Mouse (Mus musculus) CH12.LX (cell line): Measurements from ENCODE around the gene Cyp11a1. TPM values are rescaled to one million over a fixed set of nuclear protein-coding genes. Genes with fewer than 3 reads are reported as not detected.

Experiments
- DNase-seq: peaks from one replicate; pipeline ENCODE4 v3.0.0-alpha.2; 2013; ENCODE audit errors: extremely low read depth
- H3K27ac ChIP-seq: 2 replicates; pipeline ENCODE4 v1.5.1; 2012; ENCODE audit warnings: low read depth, mild to moderate bottlenecking, control low read depth, moderate library complexity; ENCODE audit not compliant: insufficient read depth
- H3K27me3 ChIP-seq: replicated peaks from 2 replicates; pipeline ENCODE3; 2012; ENCODE audit warnings: inconsistent platforms
- H3K36me3 ChIP-seq, 2 experiments: replicated peaks in 1 of 2; 2 replicates each; pipeline versions ENCODE3 to v1.6.1; 2012; ENCODE audit warnings: inconsistent platforms in 1 of 2, low read length in 1 of 2, mild to moderate bottlenecking in 1 of 2, mixed read lengths in 1 of 2, moderate library complexity in 1 of 2; ENCODE audit not compliant: control insufficient read depth in 1 of 2, insufficient read depth in 1 of 2
- H3K4me1 ChIP-seq, 2 experiments: 2 replicates each; pipeline ENCODE4 v1.6.1; 2012; ENCODE audit warnings: inconsistent platforms in 1 of 2, moderate library complexity in 1 of 2; ENCODE audit not compliant: insufficient read depth in 2 of 2, control insufficient read depth in 1 of 2
- H3K4me2 ChIP-seq: 2 replicates; pipeline ENCODE4 v1.6.1; 2012; ENCODE audit warnings: low read depth, mild to moderate bottlenecking, control low read depth; ENCODE audit not compliant: poor library complexity, insufficient read depth, severe bottlenecking
- H3K4me3 ChIP-seq, 3 experiments: fragments of 150-350 bp in 1 of 3; sonication (generic) in 1 of 3; replicated peaks in 1 of 3; 2 replicates each; pipeline versions ENCODE3 to v1.5.1; 2011 to 2012; ENCODE audit warnings: low read depth in 2 of 3, low read length in 2 of 3, mild to moderate bottlenecking in 2 of 3, moderate library complexity in 2 of 3, control low read depth in 1 of 3, improper control_type of control experiment in 1 of 3, inconsistent platforms in 1 of 3, mixed read lengths in 1 of 3; ENCODE audit not compliant: poor library complexity in 1 of 3
- H3K79me2 ChIP-seq: replicated peaks from 2 replicates; pipeline ENCODE4 v1.6.1; 2012; ENCODE audit warnings: mild to moderate bottlenecking, moderate library complexity; ENCODE audit not compliant: control insufficient read depth, poor library complexity, insufficient read depth, severe bottlenecking; ENCODE audit errors: extremely low read depth
- H3K9ac ChIP-seq: 2 replicates; pipeline ENCODE4 v1.6.1; 2012; ENCODE audit warnings: low read depth, mild to moderate bottlenecking, control low read depth, moderate library complexity; ENCODE audit not compliant: insufficient read depth
- H3K9me3 ChIP-seq: replicated peaks from 2 replicates; pipeline ENCODE3; 2012; ENCODE audit warnings: low read length, inconsistent platforms, mixed read lengths
- BHLHE40 ChIP-seq: IDR thresholded peaks from 2 replicates; pipeline ENCODE4 v1.6.1; 2011; ENCODE audit warnings: mild to moderate bottlenecking, low read depth, low read length, improper control_type of control experiment
- CHD1 ChIP-seq: IDR thresholded peaks from 2 replicates; pipeline ENCODE4 v1.6.1; 2012; ENCODE audit warnings: low read depth, low read length, improper control_type of control experiment, inconsistent platforms
- CHD2 ChIP-seq: IDR thresholded peaks from 2 replicates; pipeline ENCODE4 v1.6.1; 2011; ENCODE audit warnings: low read length, improper control_type of control experiment
- E2F4 ChIP-seq: IDR thresholded peaks from 2 replicates; pipeline ENCODE4 v1.6.1; 2011; ENCODE audit warnings: low read depth, low read length, improper control_type of control experiment; ENCODE audit not compliant: insufficient replicate concordance
- ELF1 ChIP-seq: IDR thresholded peaks from 2 replicates; pipeline ENCODE4 v1.6.1; 2014; ENCODE audit warnings: low read depth, mild to moderate bottlenecking, inconsistent platforms, low read length, improper control_type of control experiment
- EP300 ChIP-seq: IDR thresholded peaks from 2 replicates; pipeline ENCODE4 v1.6.1; 2011; ENCODE audit warnings: low read length, improper control_type of control experiment
- ETS1 ChIP-seq: conservative IDR thresholded peaks from 2 replicates; pipeline ENCODE4 v1.6.1; 2012; ENCODE audit warnings: low read depth, mild to moderate bottlenecking, inconsistent platforms, low read length, improper control_type of control experiment, moderate library complexity
- JUN ChIP-seq: IDR thresholded peaks from 2 replicates; pipeline ENCODE4 v1.6.1; 2011; ENCODE audit warnings: low read depth, mild to moderate bottlenecking, low read length, improper control_type of control experiment, moderate library complexity; ENCODE audit not compliant: insufficient read depth
- MAFK ChIP-seq: IDR thresholded peaks from 2 replicates; pipeline ENCODE4 v1.6.1; 2011; ENCODE audit warnings: low read length, improper control_type of control experiment; ENCODE audit not compliant: insufficient replicate concordance
- MAX ChIP-seq: IDR thresholded peaks from 2 replicates; pipeline ENCODE4 v1.6.1; 2011; ENCODE audit warnings: low read length, improper control_type of control experiment
- MAZ ChIP-seq: IDR thresholded peaks from 2 replicates; pipeline ENCODE4 v1.6.1; 2012; ENCODE audit warnings: low read depth, mild to moderate bottlenecking, inconsistent platforms, low read length, improper control_type of control experiment, moderate library complexity
- MEF2A ChIP-seq: IDR thresholded peaks from 2 replicates; pipeline ENCODE4 v1.6.1; 2014; ENCODE audit warnings: low read depth, mild to moderate bottlenecking, inconsistent platforms, low read length, improper control_type of control experiment, borderline replicate concordance
- MYC ChIP-seq: IDR thresholded peaks from 2 replicates; pipeline ENCODE4 v1.6.1; 2011; ENCODE audit warnings: low read depth, mild to moderate bottlenecking, improper control_type of control experiment, low read length
- NELFE ChIP-seq: IDR thresholded peaks from 2 replicates; pipeline ENCODE4 v1.6.1; 2011; ENCODE audit warnings: low read depth, low read length, improper control_type of control experiment
- NRF1 ChIP-seq: IDR thresholded peaks from 2 replicates; pipeline ENCODE4 v1.6.1; 2014; ENCODE audit warnings: low read depth, mild to moderate bottlenecking, inconsistent platforms, low read length, improper control_type of control experiment, moderate library complexity
- PAX5 ChIP-seq: IDR thresholded peaks from 2 replicates; pipeline ENCODE4 v1.6.1; 2012; ENCODE audit warnings: low read length, inconsistent platforms, mixed read lengths
- POLR2A ChIP-seq: IDR thresholded peaks from 2 replicates; pipeline ENCODE4 v1.6.1; 2011; ENCODE audit warnings: low read depth, mild to moderate bottlenecking, improper control_type of control experiment, low read length
- SMC3 ChIP-seq: IDR thresholded peaks from 2 replicates; pipeline ENCODE4 v1.6.1; 2011; ENCODE audit warnings: low read depth, low read length, improper control_type of control experiment
- TBP ChIP-seq: conservative IDR thresholded peaks from 2 replicates; pipeline ENCODE4 v1.6.1; 2011; ENCODE audit warnings: low read depth, low read length, improper control_type of control experiment
- TCF12 ChIP-seq: IDR thresholded peaks from 2 replicates; pipeline ENCODE4 v1.6.1; 2014; ENCODE audit warnings: low read depth, mild to moderate bottlenecking, inconsistent platforms, low read length, improper control_type of control experiment
- USF1 ChIP-seq: IDR thresholded peaks from 2 replicates; pipeline ENCODE4 v1.6.1; 2014; ENCODE audit warnings: low read depth, mild to moderate bottlenecking, inconsistent platforms, low read length, improper control_type of control experiment
- USF2 ChIP-seq: conservative IDR thresholded peaks from 2 replicates; pipeline ENCODE4 v1.6.1; 2011; ENCODE audit warnings: low read depth, low read length, improper control_type of control experiment
- ZC3H11A ChIP-seq: IDR thresholded peaks from 2 replicates; pipeline ENCODE4 v1.6.1; 2012; ENCODE audit warnings: low read depth, mild to moderate bottlenecking, inconsistent platforms, low read length, improper control_type of control experiment
- ZKSCAN1 ChIP-seq: IDR thresholded peaks from 2 replicates; pipeline ENCODE4 v1.6.1; 2012; ENCODE audit warnings: low read depth, inconsistent platforms, low read length, improper control_type of control experiment, borderline replicate concordance
- ZMIZ1 ChIP-seq: IDR thresholded peaks from 2 replicates; pipeline ENCODE4 v1.6.1; 2012; ENCODE audit warnings: low read depth, mild to moderate bottlenecking, inconsistent platforms, low read length, improper control_type of control experiment
- ZNF384 ChIP-seq: IDR thresholded peaks from 2 replicates; pipeline ENCODE4 v1.6.1; 2012; ENCODE audit warnings: low read depth, low read length, improper control_type of control experiment, inconsistent platforms
- dilution Hi-C: fragments of 300-500 bp; cut with MboI; formaldehyde crosslinking; loops from 2 replicates; pipeline ENCODE4 v1.14.3; 2020; ENCODE audit warnings: low sequenced_read_pairs; ENCODE audit not compliant: extremely low pct_unique_long_range_greater_than_20kb, extremely low pct_ligation_motif_present
- in situ Hi-C: fragments of 300-500 bp; cut with MboI; formaldehyde crosslinking; loops from 3 replicates; pipeline ENCODE4 v1.14.3; 2019; ENCODE audit warnings: low sequenced_read_pairs, low pct_ligation_motif_present, low pct_unique_long_range_greater_than_20kb, mixed read lengths
- polyA plus RNA-seq: library from polyadenylated mRNA; unstranded; fragments of >175 nt; gene quantifications from 2 replicates; pipeline ENCODE4 v1.2.1, GENCODE M21; 2012; ENCODE audit warnings: low read depth; ENCODE audit not compliant: insufficient read length
- total RNA-seq, 2 experiments: library from RNA; depleted of rRNA; stranded (reverse); fragments of 300-350 nt in 1 of 2; fragments of >200 nt in 1 of 2; gene quantifications; 2 replicates each; pipeline ENCODE4 v1.2.3; 2012 to 2014

Gene Cyp11a1
- total and polyA plus RNA-seq, 3 experiments: 2.6 to 12.8 (median 9.0) TPM

DNA sequence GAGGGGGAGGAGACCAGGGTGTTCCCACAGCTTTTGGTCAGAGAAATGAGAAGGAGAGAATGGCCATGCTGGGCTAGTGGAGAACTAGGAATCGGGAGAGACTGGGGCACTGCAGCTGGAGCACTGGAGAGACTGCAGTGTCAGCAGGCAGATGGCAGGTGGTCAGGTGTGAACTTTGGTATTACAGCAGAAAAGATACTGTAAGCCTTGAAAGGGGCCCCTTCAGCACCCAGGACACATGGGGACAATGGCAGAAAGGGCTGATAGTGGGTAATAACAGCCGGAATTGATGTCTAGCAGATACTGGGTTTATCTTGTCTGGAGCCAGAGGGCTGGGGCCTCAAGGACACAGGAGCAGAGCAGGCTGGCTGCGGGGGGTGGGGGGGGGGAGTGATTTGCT lies 27.4 kb upstream of the Cyp11a1 start:
- dilution Hi-C loops: no loop called here

DNA sequence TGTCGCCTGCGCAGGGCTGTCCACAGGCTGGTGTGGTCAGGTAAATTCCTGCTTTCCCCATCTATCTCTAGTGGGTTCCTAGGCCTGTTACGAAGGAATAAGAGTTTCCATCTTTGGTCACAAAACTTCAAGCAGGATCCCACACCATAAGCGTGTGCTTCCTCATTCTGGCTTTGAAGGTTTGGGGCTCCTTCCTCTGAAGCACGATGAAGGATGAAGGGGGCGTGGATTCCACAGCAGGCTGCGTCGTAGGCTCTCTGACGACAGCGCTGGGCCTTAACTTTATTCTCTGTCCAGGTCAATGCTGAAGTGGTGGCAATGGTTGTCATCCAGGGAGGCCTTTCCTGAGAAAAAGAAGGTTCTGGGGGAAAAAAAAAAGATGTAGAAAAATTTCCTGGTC lies 25.6 kb upstream of the Cyp11a1 start:
- dilution Hi-C loops: no loop called here
- H3K9ac ChIP-seq: peak overlapping the region; percentile 64; the same call in 1 of the 2 replicates

More for the DNA sequence above, 27.4 kb upstream of the Cyp11a1 start:
- Histone ChIP-seq H3K9ac (peak overlapping the region; percentile 64), H3K36me3 (no peaks in the 10 kb centered on the region), H3K27ac (peak overlapping the region; percentile 99), H3K4me1 (peaks cover 39 to 75% of the 10 kb centered on the region in 2 experiments), H3K27me3 (no peaks in the 10 kb centered on the region), H3K4me2 (peak overlapping the region; percentile 35), H3K79me2 (0 out of 2 replicates have a peak, but pooled peaks cover 2% of the 10 kb centered on the region), H3K4me3 (peak overlapping the region in 2 of 3 experiments; percentile 10 to 25), H3K9me3 (peaks cover 12% of the 10 kb centered on the region)
- TF ChIP-seq USF2: no peak
- TF ChIP-seq ZC3H11A: no peak
- TF ChIP-seq MAZ: no peak
- 0 out of 2 replicates have a peak, but pooled peaks have one; percentile 6 for TF ChIP-seq TCF12
- peak; percentile 30; the same call in 1 of the 2 replicates for TF ChIP-seq MAFK
- in situ Hi-C loops: no loop called here
- no peak for DNase-seq

DNA sequence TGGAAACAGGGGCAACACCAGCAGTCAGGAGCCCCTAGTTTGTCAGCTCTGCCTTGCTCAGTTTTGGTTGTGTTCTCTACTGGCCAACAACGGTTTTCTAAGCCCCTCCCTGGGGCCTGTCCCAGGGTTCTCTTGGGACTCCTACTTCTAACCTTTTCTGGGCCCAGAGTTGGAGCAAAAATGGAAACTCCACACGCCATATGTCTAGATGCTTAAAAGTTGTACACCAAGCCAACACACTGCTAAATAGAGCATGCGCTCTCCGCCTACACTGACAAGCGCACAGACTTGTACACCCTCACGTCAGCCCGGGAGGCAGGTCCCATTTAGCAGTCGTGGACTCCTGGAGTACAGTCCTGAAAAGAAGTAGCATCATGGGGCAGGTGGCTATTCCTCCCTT lies 20.9 kb upstream of the Cyp11a1 start:
- in situ Hi-C loops (no loop called here), dilution Hi-C loops (no loop called here)
- Histone ChIP-seq H3K9ac (no peak overlapping the region), H3K27ac (peak overlapping the region; percentile 75), H3K4me3 (peak overlapping the region in 1 of 3 experiments; percentile 40), H3K79me2 (no peaks in the 10 kb centered on the region), H3K27me3 (no peaks in the 10 kb centered on the region), H3K36me3 (no peaks in the 10 kb centered on the region), H3K4me1 (peaks cover 55 to 68% of the 10 kb centered on the region in 2 experiments), H3K9me3 (peaks cover 4% of the 10 kb centered on the region), H3K4me2 (no peak overlapping the region)
- TF ChIP-seq TBP: no peak
- peak; percentile 19; the same call in 1 of the 2 replicates for TF ChIP-seq ETS1
- no peak for TF ChIP-seq SMC3
- no peak for TF ChIP-seq PAX5
- no peak for TF ChIP-seq CHD2
- TF ChIP-seq MEF2A: no peak; the same call in 1 of the 2 replicates
- no peak for TF ChIP-seq MAX
- 0 out of 2 replicates have a peak, but pooled peaks have one; percentile 3 for TF ChIP-seq BHLHE40
- TF ChIP-seq ZC3H11A: no peak
- TF ChIP-seq POLR2A: peak; percentile 22; the same call in 1 of the 2 replicates
- peak; percentile 68 for DNase-seq

More for the DNA sequence above, 25.6 kb upstream of the Cyp11a1 start:
- Histone ChIP-seq H3K27me3 (no peaks in the 10 kb centered on the region), H3K4me1 (peaks cover 38 to 68% of the 10 kb centered on the region in 2 experiments), H3K27ac (peak overlapping the region; percentile 73), H3K79me2 (0 out of 2 replicates have a peak, but pooled peaks cover 2% of the 10 kb centered on the region), H3K36me3 (no peaks in the 10 kb centered on the region), H3K4me2 (0 out of 2 replicates have a peak overlapping the region, but pooled peaks have one; percentile 14), H3K9me3 (peaks cover 15% of the 10 kb centered on the region), H3K4me3 (no peak overlapping the region)
- TF ChIP-seq ZKSCAN1: no peak
- no peak for TF ChIP-seq NELFE
- TF ChIP-seq MEF2A: no peak
- no peak for TF ChIP-seq MAX
- TF ChIP-seq CHD1: no peak
- no peak for TF ChIP-seq ELF1
- no peak for TF ChIP-seq ZMIZ1
- 0 out of 2 replicates have a peak, but pooled peaks have one; percentile 3 for TF ChIP-seq ETS1
- TF ChIP-seq NRF1: peak; percentile 2; the same call in 1 of the 2 replicates
- no peak for TF ChIP-seq TBP
- TF ChIP-seq POLR2A: peak; percentile 28; the same call in 1 of the 2 replicates
- no peak for TF ChIP-seq E2F4
- TF ChIP-seq JUN: no peak
- TF ChIP-seq USF2: no peak
- TF ChIP-seq ZNF384: no peak
- TF ChIP-seq USF1: no peak
- TF ChIP-seq EP300: no peak
- no peak for TF ChIP-seq MYC
- TF ChIP-seq BHLHE40: no peak
- in situ Hi-C loops: no loop called here
- DNase-seq: peak; percentile 60
